Mouse (Mus musculus) CD4-positive naive resting alpha-beta T cell, adult 57 days (primary cell): ENCODE measurements around the gene H2afz. TPM values are rescaled to one million over a fixed set of nuclear protein-coding genes. Genes with fewer than 3 reads are reported as not detected.

ENCODE experiments used
- total RNA-seq: library from RNA; stranded (reverse); gene quantifications from one replicate; pipeline ENCODE4 v1.2.4, GENCODE M21; 2023

The H2afz gene
- 190 TPM for total RNA-seq

GRCm38 (mm10) chr3:137864124-137864987, at the start of gene H2afz:
H2afz (plus strand) TSS chr3:137864487.

DNA sequence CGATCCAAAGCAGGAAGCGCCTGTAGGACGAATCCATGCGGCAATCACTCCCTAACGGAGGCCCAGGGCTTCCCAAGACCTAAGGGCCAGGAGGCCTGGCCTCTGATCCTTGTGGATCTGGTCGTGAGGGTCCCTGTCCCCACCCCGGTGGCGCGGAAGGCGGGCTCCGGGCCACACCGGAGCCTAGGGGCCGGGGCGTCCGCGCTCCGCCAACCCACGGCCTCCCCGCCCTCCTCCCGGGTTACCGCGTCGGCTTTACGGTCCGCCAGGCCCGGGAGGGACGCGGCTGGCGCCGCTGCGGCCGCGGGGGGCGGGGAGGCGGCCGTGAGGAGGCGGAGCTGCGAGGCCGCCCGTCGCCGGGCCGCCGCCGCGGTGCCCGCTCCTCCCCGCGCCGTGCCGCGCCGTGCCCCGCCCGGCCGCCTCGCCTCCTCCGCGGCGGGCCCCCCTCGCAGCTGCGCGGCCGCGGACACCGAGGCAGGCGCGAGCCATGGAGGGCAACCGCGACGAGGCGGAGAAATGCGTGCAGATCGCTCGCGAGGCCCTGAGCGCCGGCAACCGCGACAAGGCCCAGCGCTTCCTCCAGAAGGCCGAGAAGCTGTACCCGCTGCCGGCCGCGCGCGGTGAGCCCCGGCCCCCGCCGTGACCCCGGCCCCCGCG, 3.3 kb downstream of the H2afz start, which contains the start of gene Dnajb14:
TSS of gene Dnajb14 (plus strand) at position 239 of the 657 bp plus-strand sequence.

Other genes starting within 250 kb of the H2afz start
- not detected for gene Ddit4l, start 242.9 kb upstream of the H2afz start, total RNA-seq
- gene Gm21962, start 193.0 kb upstream of the H2afz start, total RNA-seq = not detected
- 6.4 TPM for gene Dnajb14, start 3.2 kb downstream of the H2afz start, total RNA-seq
- 52.4 TPM for gene Lamtor3, start 54.0 kb downstream of the H2afz start, total RNA-seq
- 47.4 TPM for gene Dapp1, start 117.1 kb downstream of the H2afz start, total RNA-seq
- gene 1110002E22Rik, start 200.6 kb downstream of the H2afz start, total RNA-seq = not detected
- not detected for gene Gm5105, start 202.9 kb downstream of the H2afz start, total RNA-seq